Comparison of ENCODE assay signal across 18 mouse cellular contexts in the genomic region with DNA sequence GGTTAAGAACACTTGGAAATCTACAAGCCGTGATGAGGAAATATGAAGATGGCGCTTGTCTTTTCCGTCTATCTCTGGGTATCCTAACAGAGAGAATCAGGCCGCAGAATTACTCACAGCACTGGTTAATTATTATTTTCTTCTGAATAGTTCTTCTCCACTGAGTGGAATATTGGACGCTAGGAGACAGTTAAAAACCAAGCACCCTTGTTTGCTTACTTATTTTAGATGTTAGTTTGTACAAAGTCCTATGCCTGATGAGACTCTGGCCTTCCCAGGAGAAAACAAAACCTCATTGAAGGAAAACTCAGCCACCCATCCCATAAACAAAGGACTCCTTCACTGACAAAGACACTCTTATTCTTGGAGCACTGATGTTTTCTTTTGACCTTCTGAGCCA.
DNase-seq lines count a peak whose midpoint lies in the region; ATAC-seq and TF ChIP-seq lines count a peak whose summit lies in the region.
"Had no signal": no experiment of that assay in that cellular context is flagged by ENCODE, and none has a peak within 500 bp of the region (broad histone marks: within the 10 kb centered on the region; RNA-seq: fewer than 3 reads in every experiment).

No protein-coding gene starts in this region.

- peak; percentile 23 to 83 for DNase-seq in kidney, adult 8-10 months
- peak; percentile 92 for DNase-seq in liver, adult 2 months (ENCODE audit: extremely low read depth, low read depth, low spot score)
- DNase-seq in Patski (ENCODE audit: low read depth, low spot score) = peak; percentile 68
- DNase-seq in gastrocnemius, adult 2 months = no peak
- no peak for DNase-seq in right cerebral cortex, postnatal 10 days (ENCODE audit: low spot score in 2 of 2)
- DNase-seq: adrenal gland, adult 8-10 months; adrenal gland, postnatal 36 days; cerebellum, adult 2 months; cerebellum, postnatal 10 days; forebrain, postnatal 0 days; gastrocnemius, postnatal 25 days had no signal

- CTCF ChIA-PET in Patski (lab: Charles Lee) = interaction anchor here (1.2 kb wide), 1 partner anchor 67 kb away, joined by 3 read pairs; no protein-coding TSS in a partner anchor

- no peaks in the 10 kb centered on the region for H3K4me1 ChIP-seq in kidney, embryonic 14.5 days (ENCODE audit: control insufficient read depth, insufficient read depth, low read length)
- peaks cover 14% of the 10 kb centered on the region for H3K4me1 ChIP-seq in liver, adult 2 months (ENCODE audit: control insufficient read depth, insufficient read depth, low read length)
- H3K4me1 ChIP-seq in liver, embryonic 12.5 days = no peaks in the 10 kb centered on the region
- H3K4me1 ChIP-seq: forebrain, embryonic 13.5 days; hindbrain, embryonic 10.5 days had no signal

- WGBS in kidney, embryonic 14.5 days = 83% methylated on average over 5 of the region's 5 CpGs
- 29% methylated on average over 5 of the region's 5 CpGs for WGBS in liver, adult 2 months
- WGBS in liver, embryonic 12.5 days (ENCODE audit: insufficient replicate concordance) = 76% methylated on average over 5 of the region's 5 CpGs

- no peak for ATAC-seq in kidney, embryonic 14.5 days (ENCODE audit: low FRiP score, low TSS enrichment)
- ATAC-seq in liver, embryonic 12.5 days = no peak
- peak; percentile 63 for ATAC-seq in Patski
- ATAC-seq: forebrain, embryonic 13.5 days; forebrain, postnatal 0 days had no signal

- in situ Hi-C loops in Patski (cut with MboI; ENCODE audit: low pct_unique_long_range_greater_than_20kb) = no loop called here

- H3K36me3 ChIP-seq in kidney, embryonic 14.5 days (ENCODE audit: control insufficient read depth, insufficient read depth, low read length) = no peaks in the 10 kb centered on the region
- no peaks in the 10 kb centered on the region for H3K36me3 ChIP-seq in liver, adult 2 months (ENCODE audit: control insufficient read depth, insufficient read depth, low read length)
- no peaks in the 10 kb centered on the region for H3K36me3 ChIP-seq in liver, embryonic 12.5 days
- H3K36me3 ChIP-seq: embryonic facial prominence, embryonic 10.5 days; heart, embryonic 12.5 days; hindbrain, embryonic 10.5 days had no signal

- no peaks in the 10 kb centered on the region for H3K79me2 ChIP-seq in liver, adult 2 months (ENCODE audit: control insufficient read depth, insufficient read depth, low read length)

- no peak for TF ChIP-seq CTCF in liver, adult 2 months (IDR thresholded peaks at IDR 0.05; ENCODE audit: low read depth, low read length)
- TF ChIP-seq CTCF in Patski (IDR thresholded peaks at IDR 0.05) = no peak
- TF ChIP-seq CTCF in gastrocnemius, adult 2 months (IDR thresholded peaks at IDR 0.05) = no peak

- no peak overlapping the region for H3K27ac ChIP-seq in kidney, embryonic 14.5 days (ENCODE audit: low read depth, low read length)
- peak overlapping the region; percentile 69 for H3K27ac ChIP-seq in liver, adult 2 months (replicated peaks; ENCODE audit: insufficient read depth, low read depth, low read length)
- H3K27ac ChIP-seq in liver, embryonic 12.5 days = no peak overlapping the region
- H3K27ac ChIP-seq in gastrocnemius, adult 2 months = no peak overlapping the region
- H3K27ac ChIP-seq: embryonic facial prominence, embryonic 10.5 days; forebrain, embryonic 13.5 days; hindbrain, embryonic 10.5 days; hindbrain, embryonic 14.5 days had no signal

- H3K4me2 ChIP-seq in kidney, embryonic 14.5 days (replicated peaks; ENCODE audit: low read depth, low read length) = no peak overlapping the region
- H3K4me2 ChIP-seq in liver, embryonic 12.5 days = no peak overlapping the region
- H3K4me2 ChIP-seq: forebrain, embryonic 13.5 days; heart, embryonic 12.5 days; hindbrain, embryonic 14.5 days had no signal

- H3K9me3 ChIP-seq in kidney, embryonic 14.5 days (ENCODE audit: control insufficient read depth, low read length) = no peaks in the 10 kb centered on the region
- H3K9me3 ChIP-seq in liver, embryonic 12.5 days (replicated peaks) = no peaks in the 10 kb centered on the region
- H3K9me3 ChIP-seq: embryonic facial prominence, embryonic 10.5 days; forebrain, embryonic 13.5 days; heart, embryonic 12.5 days; hindbrain, embryonic 10.5 days had no signal

- intact Hi-C loops in gastrocnemius, adult 2 months (cut with DNase I) = no loop called here

- no peak overlapping the region for H3K4me3 ChIP-seq in kidney, embryonic 14.5 days (ENCODE audit: low read length)
- no peak overlapping the region for H3K4me3 ChIP-seq in liver, adult 2 months (ENCODE audit: insufficient read depth, low read depth, low read length)
- H3K4me3 ChIP-seq in liver, embryonic 12.5 days = no peak overlapping the region
- no peak overlapping the region for H3K4me3 ChIP-seq in gastrocnemius, adult 2 months
- H3K4me3 ChIP-seq: embryonic facial prominence, embryonic 10.5 days; forebrain, embryonic 13.5 days; heart, embryonic 12.5 days; hindbrain, embryonic 10.5 days had no signal

- no peak for TF ChIP-seq POLR2A in liver, adult 2 months (IDR thresholded peaks at IDR 0.05; ENCODE audit: extremely low read depth, insufficient read depth, low read length)

- POLR2A ChIA-PET in Patski (lab: Charles Lee) = interaction anchor here (0.7 kb wide), 1 partner anchor 120 kb away, joined by 4 read pairs; no protein-coding TSS in a partner anchor

- H3K27me3 ChIP-seq in kidney, embryonic 14.5 days (ENCODE audit: control insufficient read depth, insufficient read depth, low read length) = no peaks in the 10 kb centered on the region
- H3K27me3 ChIP-seq in liver, adult 2 months (ENCODE audit: control insufficient read depth, insufficient read depth, low read length) = no peaks in the 10 kb centered on the region
- no peaks in the 10 kb centered on the region for H3K27me3 ChIP-seq in liver, embryonic 12.5 days (replicated peaks)
- no peaks in the 10 kb centered on the region for H3K27me3 ChIP-seq in Patski
- H3K27me3 ChIP-seq: forebrain, embryonic 13.5 days; heart, embryonic 12.5 days had no signal

- H3K9ac ChIP-seq in kidney, embryonic 14.5 days (ENCODE audit: low read depth, low read length) = no peak overlapping the region
- H3K9ac ChIP-seq in liver, adult 2 months (ENCODE audit: low read depth, low read length) = no peak overlapping the region
- no peak overlapping the region for H3K9ac ChIP-seq in liver, embryonic 12.5 days
- H3K9ac ChIP-seq: forebrain, embryonic 13.5 days; forebrain, postnatal 0 days; heart, embryonic 12.5 days; hindbrain, embryonic 14.5 days had no signal

Comparison
In these comparisons a context has a peak if more than half of its experiments do, and no peak if none do; other contexts are left out.
1. DNase-seq: peak in kidney, adult 8-10 months (2 of 2), liver, adult 2 months (single experiment) and Patski (single experiment); none in gastrocnemius, adult 2 months (single experiment) and right cerebral cortex, postnatal 10 days (0 of 2).